Mouse (Mus musculus): ENCODE measurements around the gene Med11. TPM values are rescaled to one million over a fixed set of nuclear protein-coding genes. Genes with fewer than 3 reads are reported as not detected.

The Med11 gene
- 64.7 TPM for polyA plus RNA-seq (2017; shearing (Covaris generic))

GRCm38 (mm10) chr11:70451797-70452498 lies at the start of gene Med11:
Gene Med11 (plus strand): TSS chr11:70451919.

GRCm38 (mm10) chr11:70409594-70410296 lies 42.0 kb upstream of the Med11 start, which contains the start of gene Pelp1:
Gene Pelp1 (minus strand): TSS chr11:70410031.

GRCm38 (mm10) chr11:70432048-70432894 lies 19.4 kb upstream of the Med11 start, which contains the start of gene Arrb2:
Gene Arrb2 (plus strand): TSS chr11:70432635.

DNA sequence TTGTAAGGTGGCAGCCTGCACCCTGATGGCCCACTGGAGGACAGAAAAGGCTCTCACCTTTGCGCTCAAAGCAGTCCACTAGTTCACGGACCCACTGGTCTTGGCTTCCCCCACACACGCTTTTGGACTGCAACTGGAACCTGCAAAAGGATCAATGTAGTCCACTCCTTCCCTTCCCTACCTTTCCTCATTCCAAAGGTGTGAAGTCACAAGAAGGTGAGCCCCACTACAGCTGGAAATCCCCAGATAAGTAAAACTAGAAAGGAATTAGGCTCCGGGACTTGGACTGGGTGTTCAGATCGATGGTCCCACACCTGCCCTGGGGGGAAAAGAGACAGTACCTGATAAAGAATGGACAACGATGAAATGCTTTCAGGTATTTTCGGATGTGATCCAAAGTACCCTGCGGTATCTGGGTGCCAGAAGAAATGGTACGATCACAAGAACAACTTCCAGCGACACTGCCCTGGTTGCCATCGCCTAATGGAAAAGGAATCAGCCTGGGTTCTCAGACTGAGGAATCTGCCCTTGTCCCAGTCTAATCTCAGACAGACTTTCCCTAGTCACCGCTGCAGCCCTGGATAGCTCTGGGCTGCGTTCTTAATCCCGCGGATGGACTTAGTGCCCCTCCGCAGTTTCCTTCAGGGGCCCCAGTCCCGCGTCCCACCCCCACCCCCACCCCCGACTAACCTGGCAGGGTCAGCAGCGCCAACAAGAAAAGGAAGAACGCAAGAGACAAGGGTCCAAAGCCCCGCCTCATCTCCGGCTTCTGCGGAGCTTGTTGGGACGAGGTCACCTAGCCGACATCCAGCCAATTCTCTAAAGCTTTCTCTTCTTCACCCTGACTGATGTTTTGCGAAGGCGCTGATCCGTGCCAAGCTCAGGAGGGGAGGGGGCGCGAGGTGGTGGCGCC lies 7.2 kb downstream of the Med11 start, which contains the start of gene Zmynd15:
TSS of gene Zmynd15 (plus strand) at position 746 of the 913 bp plus-strand sequence.

DNA sequence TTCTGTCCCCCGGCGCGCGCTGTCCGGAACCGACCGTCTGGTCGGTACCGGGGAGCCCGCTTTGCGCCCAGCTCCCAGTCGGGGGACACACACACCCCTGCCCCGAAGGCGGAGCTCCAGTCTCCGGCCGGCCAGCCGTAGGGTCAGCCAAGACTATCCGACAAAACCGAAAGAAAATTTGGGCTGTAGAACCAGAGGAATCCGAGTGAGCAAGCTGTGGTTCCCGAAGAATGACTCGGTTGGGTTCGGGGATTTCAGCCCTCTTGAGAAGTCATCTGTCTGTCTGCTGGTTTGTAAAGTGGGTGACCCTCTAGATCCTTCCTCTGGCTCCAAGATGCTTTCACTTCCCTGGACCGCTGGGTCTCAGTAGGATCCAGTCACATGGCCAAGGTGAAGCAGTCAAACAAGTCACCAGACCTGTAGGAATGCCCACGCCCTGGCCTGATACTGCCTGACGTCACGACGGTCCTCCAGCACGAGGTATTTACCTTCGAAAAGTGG lies 7.9 kb downstream of the Med11 start, which contains the start of gene Cxcl16:
TSS of gene Cxcl16 (minus strand) at position 384 of the 501 bp plus-strand sequence.

Other genes starting within 250 kb of the Med11 start
- 0.19 TPM for gene Slc16a11, start 239.2 kb upstream of the Med11 start, polyA plus RNA-seq (2017; shearing (Covaris generic))
- gene Slc16a13, start 230.9 kb upstream of the Med11 start, polyA plus RNA-seq (2017; shearing (Covaris generic)) = 1.00 TPM
- not detected for gene Bcl6b, start 222.1 kb upstream of the Med11 start, polyA plus RNA-seq (2017; shearing (Covaris generic))
- 100 TPM for gene 0610010K14Rik, start 214.0 kb upstream of the Med11 start, polyA plus RNA-seq (2017; shearing (Covaris generic))
- 3.2 TPM for gene Gm21988, start 212.1 kb upstream of the Med11 start, polyA plus RNA-seq (2017; shearing (Covaris generic))
- gene Rnasek, start 212.1 kb upstream of the Med11 start, polyA plus RNA-seq (2017; shearing (Covaris generic)) = 214 TPM
- gene Alox12, start 196.6 kb upstream of the Med11 start, polyA plus RNA-seq (2017; shearing (Covaris generic)) = not detected
- gene Alox12e, start 129.3 kb upstream of the Med11 start, polyA plus RNA-seq (2017; shearing (Covaris generic)) = not detected
- not detected for gene Alox15, start 99.9 kb upstream of the Med11 start, polyA plus RNA-seq (2017; shearing (Covaris generic))
- gene Pelp1, start 41.9 kb upstream of the Med11 start, polyA plus RNA-seq (2017; shearing (Covaris generic)) = 12.9 TPM
- gene Arrb2, start 19.3 kb upstream of the Med11 start, polyA plus RNA-seq (2017; shearing (Covaris generic)) = 229 TPM
- gene Zmynd15, start 7.5 kb downstream of the Med11 start, polyA plus RNA-seq (2017; shearing (Covaris generic)) = not detected
- 0.67 TPM for gene Cxcl16, start 8.1 kb downstream of the Med11 start, polyA plus RNA-seq (2017; shearing (Covaris generic))
- 0.55 TPM for gene Tm4sf5, start 53.3 kb downstream of the Med11 start, polyA plus RNA-seq (2017; shearing (Covaris generic))
- not detected for gene Vmo1, start 62.7 kb downstream of the Med11 start, polyA plus RNA-seq (2017; shearing (Covaris generic))
- not detected for gene Gltpd2, start 67.3 kb downstream of the Med11 start, polyA plus RNA-seq (2017; shearing (Covaris generic))
- 298 TPM for gene Psmb6, start 73.4 kb downstream of the Med11 start, polyA plus RNA-seq (2017; shearing (Covaris generic))
- gene Gm40193, start 81.0 kb downstream of the Med11 start, polyA plus RNA-seq (2017; shearing (Covaris generic)) = not detected
- gene Pld2, start 88.1 kb downstream of the Med11 start, polyA plus RNA-seq (2017; shearing (Covaris generic)) = 2.3 TPM
- 22.2 TPM for gene Mink1, start 111.0 kb downstream of the Med11 start, polyA plus RNA-seq (2017; shearing (Covaris generic))
- gene 4930544D05Rik, start 163.9 kb downstream of the Med11 start, polyA plus RNA-seq (2017; shearing (Covaris generic)) = not detected
- gene Chrne, start 167.3 kb downstream of the Med11 start, polyA plus RNA-seq (2017; shearing (Covaris generic)) = 8.1 TPM
- gene Gp1ba, start 187.2 kb downstream of the Med11 start, polyA plus RNA-seq (2017; shearing (Covaris generic)) = not detected
- 507 TPM for gene Rnf167, start 195.3 kb downstream of the Med11 start, polyA plus RNA-seq (2017; shearing (Covaris generic))
- gene Slc25a11, start 195.6 kb downstream of the Med11 start, polyA plus RNA-seq (2017; shearing (Covaris generic)) = 68.9 TPM
- 2,460 TPM for gene Pfn1, start 202.7 kb downstream of the Med11 start, polyA plus RNA-seq (2017; shearing (Covaris generic))
- 16.3 TPM for gene Eno3, start 205.3 kb downstream of the Med11 start, polyA plus RNA-seq (2017; shearing (Covaris generic))
- 48.7 TPM for gene Spag7, start 217.5 kb downstream of the Med11 start, polyA plus RNA-seq (2017; shearing (Covaris generic))
- 34.9 TPM for gene Camta2, start 236.2 kb downstream of the Med11 start, polyA plus RNA-seq (2017; shearing (Covaris generic))
- 0.65 TPM for gene Inca1, start 248.2 kb downstream of the Med11 start, polyA plus RNA-seq (2017; shearing (Covaris generic))
- 1.3 TPM for gene Kif1c, start 248.6 kb downstream of the Med11 start, polyA plus RNA-seq (2017; shearing (Covaris generic))